Mouse (Mus musculus) brain, embryonic 14.5 days (tissue): Measurements from ENCODE around the gene Jade1.

Experiments used
- CTCF ChIP-seq: fragments of 200-500 bp; IDR thresholded peaks from 2 replicates; pipeline ENCODE4 v1.5.1; 2012; ENCODE audit warnings: inconsistent platforms, mild to moderate bottlenecking, moderate library complexity, borderline replicate concordance; ENCODE audit not compliant: insufficient read depth, insufficient read length; ENCODE audit errors: extremely low read depth
- POLR2A ChIP-seq: fragments of 200-500 bp; IDR thresholded peaks from 2 replicates; pipeline ENCODE4 v1.6.1; 2012; ENCODE audit warnings: mild to moderate bottlenecking, inconsistent platforms, borderline replicate concordance; ENCODE audit not compliant: poor library complexity, insufficient read depth, insufficient read length, severe bottlenecking; ENCODE audit errors: extremely low read depth

DNA sequence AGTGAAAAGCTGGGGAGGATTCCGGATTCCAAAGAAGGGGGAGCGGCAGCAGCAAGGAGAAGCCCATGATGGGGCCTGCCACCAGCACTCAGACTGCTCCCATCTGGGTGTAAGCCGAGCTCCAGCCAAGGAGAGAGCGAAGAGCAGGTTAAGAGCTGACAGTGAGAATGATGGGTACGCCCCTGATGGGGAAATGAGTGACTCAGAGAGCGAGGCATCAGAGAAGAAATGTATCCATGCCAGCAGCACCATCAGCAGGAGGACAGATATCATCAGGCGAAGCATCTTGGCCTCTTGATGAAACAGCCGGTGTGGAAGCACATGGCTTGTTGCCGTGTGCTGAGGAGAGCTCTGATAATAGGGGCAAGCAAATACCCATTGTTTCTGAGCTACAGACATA is 58.2 kb downstream of the Jade1 start:
- TF ChIP-seq POLR2A (no peak), CTCF (no peak)
